Mouse (Mus musculus) hindbrain, postnatal 0 days (tissue): ENCODE measurements around the gene Cald1. TPM values are rescaled to one million over a fixed set of nuclear protein-coding genes. Genes with fewer than 3 reads are reported as not detected.

Experiments
- ATAC-seq: fragments of 200-750 bp; cut with Nextera tagmentation; 2 replicates; pipeline ENCODE4 v1.8.0; 2017; ENCODE audit warnings: mild to moderate bottlenecking, moderate TSS enrichment, moderate library complexity
- DNase-seq: peaks from one replicate; pipeline ENCODE4 v3.0.0-alpha.2; 2015; ENCODE audit warnings: low spot score
- H3K27ac ChIP-seq: fragments of 300-500 bp; sonication (generic); 2 replicates; pipeline ENCODE4 v1.5.1; 2014; ENCODE audit warnings: mild to moderate bottlenecking
- H3K27me3 ChIP-seq: fragments of 300-500 bp; sonication (generic); 2 replicates; pipeline ENCODE4 v1.6.1; 2014; ENCODE audit warnings: low read length, mixed read lengths; ENCODE audit not compliant: insufficient read depth
- H3K36me3 ChIP-seq: fragments of 300-500 bp; sonication (generic); 2 replicates; pipeline ENCODE4 v1.6.1; 2014; ENCODE audit warnings: low read length, mixed read lengths; ENCODE audit not compliant: insufficient read depth
- H3K4me1 ChIP-seq: fragments of 300-500 bp; sonication (generic); 2 replicates; pipeline ENCODE4 v1.6.1; 2014; ENCODE audit warnings: antibody characterized with exemption, low read length, mixed read lengths; ENCODE audit not compliant: insufficient read depth
- H3K4me2 ChIP-seq: fragments of 300-500 bp; sonication (generic); 2 replicates; pipeline ENCODE4 v1.6.1; 2014; ENCODE audit warnings: low read depth, mild to moderate bottlenecking, low read length, moderate library complexity, mixed read lengths
- H3K4me3 ChIP-seq: fragments of 300-500 bp; sonication (generic); 2 replicates; pipeline ENCODE4 v1.5.1; 2014; ENCODE audit warnings: low read length
- H3K9ac ChIP-seq: fragments of 300-500 bp; sonication (generic); replicated peaks from 2 replicates; pipeline ENCODE4 v1.6.1; 2014; ENCODE audit warnings: mild to moderate bottlenecking, low read length, moderate library complexity, mixed read lengths
- H3K9me3 ChIP-seq: fragments of 300-500 bp; sonication (generic); 2 replicates; pipeline ENCODE4 v1.6.1; 2016; ENCODE audit warnings: low read length, mixed read lengths
- CTCF ChIP-seq: IDR thresholded peaks from 2 replicates; pipeline ENCODE4 v1.5.1; 2016; ENCODE audit warnings: antibody characterized with exemption, control low read depth, low read depth
- WGBS: fragments of 180-500 bp; shearing (Covaris S2); extraction: QIAGEN DNeasy Blood & Tissue Kit; methylation state at CpG from one replicate; pipeline ENCODE4 v1.1.7; 2014; 5-methylcytosine and 5-hydroxymethylcytosine counted together
- polyA plus RNA-seq: library from polyadenylated mRNA; unstranded; fragments of >200 nt; fragmentation: Nextera tagmentation; extraction: Ambion mirVana; gene quantifications from 2 replicates; pipeline ENCODE4 v1.2.1, GENCODE M21; 2015
- total RNA-seq: library from RNA; depleted of rRNA; stranded (reverse); fragments of >200 nt; gene quantifications from 2 replicates; pipeline ENCODE4 v1.2.3, GENCODE M21; 2014

Cald1 gene
- total and polyA plus RNA-seq, 2 experiments from 2014 or later: 27.6 to 59.0 TPM

- H3K4me1 ChIP-seq: peaks cover 7% of the 10 kb centered on the region; the same call in 1 of the 2 replicates
- H3K9me3 ChIP-seq: no peaks in the 10 kb centered on the region
- no peak for TF ChIP-seq CTCF
- H3K9ac ChIP-seq: no peak overlapping the region
- no peak overlapping the region for H3K4me3 ChIP-seq
- no peak overlapping the region for H3K4me2 ChIP-seq
- no peak overlapping the region for H3K27ac ChIP-seq
- H3K27me3 ChIP-seq: no peaks in the 10 kb centered on the region
- no peak for DNase-seq
- 87% methylated on average over 6 of the region's 6 CpGs for WGBS
- ATAC-seq: no peak
- H3K36me3 ChIP-seq: no peaks in the 10 kb centered on the region
Observed at GRCm38 (mm10) chr6:34662626-34663025, 64.3 kb downstream of the Cald1 start.

GRCm38 (mm10) chr6:34664291-34664690 lies 66.0 kb downstream of the Cald1 start:
- DNase-seq (no peak), ATAC-seq (no peak)
- Histone ChIP-seq H3K27me3 (no peaks in the 10 kb centered on the region), H3K4me3 (no peak overlapping the region), H3K36me3 (no peaks in the 10 kb centered on the region), H3K4me1 (peaks cover 7% of the 10 kb centered on the region; the same call in 1 of the 2 replicates), H3K4me2 (no peak overlapping the region), H3K27ac (no peak overlapping the region), H3K9ac (no peak overlapping the region), H3K9me3 (no peaks in the 10 kb centered on the region)
- TF ChIP-seq CTCF: no peak
- WGBS: 56% methylated on average over 4 of the region's 4 CpGs

DNA sequence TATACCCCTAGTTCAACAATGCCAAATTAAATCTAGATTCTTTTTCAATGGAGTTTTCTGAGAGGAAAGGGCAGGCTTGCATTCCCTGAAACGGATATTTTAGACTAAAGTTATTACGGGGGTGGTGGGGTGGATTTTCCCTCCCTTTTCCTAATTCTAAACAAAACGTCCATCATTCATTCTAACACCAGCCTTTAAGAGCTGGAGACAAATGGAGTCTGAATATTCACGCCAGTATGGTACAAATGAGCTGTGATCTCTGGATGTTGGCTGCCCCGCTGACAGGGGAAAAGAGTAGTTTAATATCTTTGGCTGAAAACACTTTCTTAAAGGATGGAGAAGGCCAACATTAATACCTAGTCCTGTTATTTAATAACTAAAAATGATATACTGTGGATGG lies 66.4 kb downstream of the Cald1 start:
- Histone ChIP-seq H3K27me3 (no peaks in the 10 kb centered on the region), H3K4me3 (no peak overlapping the region), H3K9me3 (no peaks in the 10 kb centered on the region), H3K36me3 (no peaks in the 10 kb centered on the region), H3K4me1 (peaks cover 7% of the 10 kb centered on the region; the same call in 1 of the 2 replicates), H3K4me2 (no peak overlapping the region), H3K9ac (no peak overlapping the region), H3K27ac (no peak overlapping the region)
- no peak for ATAC-seq
- no peak for DNase-seq
- no peak for TF ChIP-seq CTCF
- 74% methylated on average over 5 of the region's 5 CpGs for WGBS

DNA sequence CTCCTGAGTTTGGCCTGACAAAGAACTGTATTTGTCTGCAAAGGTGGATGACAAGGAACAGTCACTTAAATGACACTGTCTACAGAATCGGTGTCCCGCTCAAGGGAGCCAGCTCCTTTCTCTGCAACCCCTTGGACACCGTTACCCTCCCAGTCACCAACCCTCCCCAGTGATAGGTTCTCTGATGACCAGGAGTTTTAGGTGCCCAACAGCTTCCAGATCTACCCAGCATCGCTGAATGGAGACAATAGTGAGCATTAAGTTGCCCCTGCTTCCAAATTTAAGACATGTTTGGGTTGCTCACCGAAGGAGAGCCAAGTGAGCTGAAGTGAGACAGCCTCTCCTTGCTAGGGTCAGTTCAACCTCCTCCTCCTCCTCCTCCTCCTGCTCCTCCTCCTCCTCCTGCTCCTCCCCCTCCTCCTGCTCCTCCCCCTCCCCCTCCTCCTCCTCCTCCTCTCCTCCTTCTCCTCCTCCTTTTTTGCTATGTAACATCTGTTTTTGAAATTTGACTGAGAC lies 70.5 kb downstream of the Cald1 start:
- Histone ChIP-seq H3K4me1 (no peaks in the 10 kb centered on the region), H3K27me3 (no peaks in the 10 kb centered on the region), H3K9me3 (no peaks in the 10 kb centered on the region), H3K4me3 (no peak overlapping the region), H3K36me3 (no peaks in the 10 kb centered on the region), H3K9ac (no peak overlapping the region), H3K4me2 (no peak overlapping the region), H3K27ac (no peak overlapping the region)
- no peak for DNase-seq
- ATAC-seq: no peak
- no peak for TF ChIP-seq CTCF
- WGBS: 80% methylated on average over 5 of the region's 5 CpGs

DNA sequence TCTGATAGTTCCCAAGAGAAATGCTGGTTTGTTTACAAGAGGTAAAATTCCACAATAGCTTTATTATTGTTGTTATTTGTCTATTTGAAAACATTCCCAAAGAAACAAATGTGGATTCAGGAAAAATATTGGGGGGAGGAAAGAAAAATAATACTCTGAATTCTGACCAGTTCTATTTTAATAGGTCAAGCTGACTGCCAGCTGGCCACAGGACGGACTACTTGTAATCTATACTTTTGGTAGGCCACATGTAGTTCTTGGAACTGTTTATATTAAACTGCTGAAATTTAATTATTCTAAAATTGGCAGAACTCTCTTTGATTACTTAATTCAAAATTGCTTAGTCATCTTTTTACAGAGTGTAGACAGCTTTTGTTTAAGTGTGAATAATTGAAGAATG lies 73.1 kb downstream of the Cald1 start:
- Histone ChIP-seq H3K4me2 (no peak overlapping the region), H3K27me3 (no peaks in the 10 kb centered on the region), H3K36me3 (no peaks in the 10 kb centered on the region), H3K9me3 (no peaks in the 10 kb centered on the region), H3K4me1 (no peaks in the 10 kb centered on the region), H3K4me3 (no peak overlapping the region), H3K9ac (no peak overlapping the region), H3K27ac (no peak overlapping the region)
- no peak for TF ChIP-seq CTCF
- no peak for DNase-seq
- 78% methylated on average over 1 of the region's 1 CpGs for WGBS
- no peak for ATAC-seq

DNA sequence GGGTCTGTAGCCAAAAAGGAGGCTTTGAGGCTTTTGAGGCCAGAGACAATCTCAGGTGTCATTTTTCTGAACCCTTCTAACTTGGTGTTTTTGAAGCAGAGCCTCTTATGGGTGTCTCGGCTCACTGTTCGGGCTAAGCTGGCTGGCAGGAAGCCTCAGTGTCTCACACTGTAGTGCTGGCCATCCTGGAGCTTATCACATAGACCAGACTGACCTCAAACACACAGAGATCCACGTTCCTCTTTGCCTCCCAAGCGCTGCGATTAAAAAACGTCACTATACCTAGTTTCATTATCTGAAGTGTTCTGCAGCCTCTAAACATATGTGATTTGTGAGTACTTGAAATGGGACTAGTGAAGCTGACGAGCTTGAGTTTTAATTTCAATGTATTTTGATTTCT lies 76.1 kb downstream of the Cald1 start:
- DNase-seq (no peak), ATAC-seq (no peak)
- Histone ChIP-seq H3K4me1 (no peaks in the 10 kb centered on the region), H3K27ac (no peak overlapping the region), H3K36me3 (no peaks in the 10 kb centered on the region), H3K4me2 (no peak overlapping the region), H3K27me3 (no peaks in the 10 kb centered on the region), H3K4me3 (no peak overlapping the region), H3K9me3 (no peaks in the 10 kb centered on the region), H3K9ac (no peak overlapping the region)
- WGBS: 89% methylated on average over 7 of the region's 7 CpGs
- TF ChIP-seq CTCF: no peak

DNA sequence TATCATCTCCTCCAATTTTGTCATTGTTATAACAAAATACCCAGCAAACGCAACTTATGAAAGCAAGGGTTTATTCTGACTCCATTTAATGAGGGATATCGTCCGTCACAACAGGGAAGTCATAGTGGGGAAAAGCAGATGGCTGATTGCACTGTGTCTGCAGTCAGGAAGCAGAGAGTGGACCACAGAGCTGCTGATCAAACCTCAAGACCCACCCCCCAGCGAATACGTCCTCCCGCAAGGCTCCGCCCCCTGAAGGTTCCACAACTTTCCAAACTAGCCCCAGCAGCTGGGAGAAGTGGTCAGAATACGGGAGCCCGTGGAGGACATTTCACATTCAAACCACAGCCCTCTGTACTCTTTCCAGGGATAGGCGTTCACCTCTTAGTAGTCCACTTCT lies 76.6 kb downstream of the Cald1 start:
- no peak for TF ChIP-seq CTCF
- no peaks in the 10 kb centered on the region for H3K4me1 ChIP-seq
- no peaks in the 10 kb centered on the region for H3K36me3 ChIP-seq
- no peak overlapping the region for H3K4me2 ChIP-seq
- no peak overlapping the region for H3K27ac ChIP-seq
- H3K9me3 ChIP-seq: no peaks in the 10 kb centered on the region
- WGBS: 79% methylated on average over 10 of the region's 10 CpGs
- H3K27me3 ChIP-seq: no peaks in the 10 kb centered on the region
- H3K9ac ChIP-seq: no peak overlapping the region
- DNase-seq: peak; percentile 3
- no peak for ATAC-seq
- H3K4me3 ChIP-seq: no peak overlapping the region
